Mouse (Mus musculus) ES-Bruce4 (cell line): ENCODE results near the gene Elk1.
A peak's percentile ranks its signal among the peaks of the same experiment; 100 is the strongest.

ENCODE experiments used
- CTCF ChIP-seq: IDR thresholded peaks from one replicate; pipeline ENCODE4 v1.8.1; 2011; ENCODE audit warnings: low read depth, low read length
- POLR2A ChIP-seq: IDR thresholded peaks from one replicate; pipeline ENCODE4 v1.8.1; 2011; ENCODE audit warnings: low read length; ENCODE audit not compliant: insufficient read depth

GRCm38 (mm10) chrX:20961477-20962378, 11.3 kb upstream of the Elk1 start, which contains the start of gene Uxt:
- no peak for TF ChIP-seq CTCF
- peak; percentile 36 for TF ChIP-seq POLR2A
